Mouse (Mus musculus) embryo, embryonic 11 days (tissue): ENCODE results near the gene Por.
A peak's percentile ranks its signal among the peaks of the same experiment; 100 is the strongest.

Experiments
- DNase-seq: peaks from one replicate; pipeline ENCODE4 v3.0.0-alpha.2; 2015

Por gene

GRCm38 (mm10) chr5:135778471-135779445 lies 108.9 kb downstream of the Por start, which contains the start of gene Mdh2:
Gene Mdh2, plus strand, starts transcription at chr5:135778480.
- DNase-seq, result peak; percentile 100

GRCm38 (mm10) chr5:135780331-135780730 lies 110.5 kb downstream of the Por start:
- no peak for DNase-seq

- DNase-seq, result no peak
These were observed 113.1 kb downstream of the Por start for GRCm38 (mm10) chr5:135782901-135783300.
